Mouse (Mus musculus): Measurements from ENCODE around the gene Chmp6.

DNA sequence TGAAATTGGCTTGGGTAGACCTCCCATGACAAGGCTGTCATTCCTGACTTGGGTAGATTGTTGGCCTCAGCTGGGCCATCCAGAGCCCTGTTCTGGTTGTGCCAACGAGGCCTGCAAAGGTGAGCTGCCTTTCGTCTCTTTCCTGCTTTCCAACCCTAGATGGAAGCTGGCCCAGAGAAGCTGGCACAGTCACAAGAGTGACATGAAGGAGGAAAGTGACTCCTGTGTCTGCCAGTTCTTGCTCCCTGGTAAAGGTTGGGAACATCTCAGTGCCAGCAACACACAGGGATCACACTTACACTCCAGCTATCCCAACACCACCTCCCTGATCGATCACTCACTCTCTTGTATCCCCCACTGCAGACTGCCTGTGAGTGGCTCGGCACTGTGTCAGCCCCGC, 7.4 kb upstream of the Chmp6 start:
- TF ChIP-seq EP300 (IDR thresholded peaks at IDR 0.05; ENCODE audit: insufficient read depth, low read depth, low read length): no peak
- no peak for TF ChIP-seq POLR2A (IDR thresholded peaks at IDR 0.05; ENCODE audit: insufficient read depth, low read depth, low read length)
